Mouse (Mus musculus) megakaryocyte-erythroid progenitor cell, adult 5 weeks (primary cell): ENCODE results near the gene Pdk3. TPM values are rescaled to one million over a fixed set of nuclear protein-coding genes. Genes with fewer than 3 reads are reported as not detected.

Experiments
- polyA plus RNA-seq: library from polyadenylated mRNA; stranded (reverse); fragments of >175 nt; gene quantifications from 2 replicates; pipeline ENCODE4 v1.2.3, GENCODE M21; 2012

The Pdk3 gene
- 11.8 and 12.9 TPM in 2 replicates for polyA plus RNA-seq

GRCm38 (mm10) chrX:93831561-93832336 is at the start of gene Pdk3:
Gene Pdk3, minus strand, starts transcription at chrX:93832201.

Other genes starting within 250 kb of the Pdk3 start
- 3.9 and 4.1 TPM in 2 replicates for gene Pola1, start 200.0 kb downstream of the Pdk3 start, polyA plus RNA-seq
- gene Pcyt1b, start 177.3 kb downstream of the Pdk3 start, polyA plus RNA-seq = 0.94 and 1.4 TPM in 2 replicates
- not detected in 2 replicates for gene AU015836, start 136.5 kb upstream of the Pdk3 start, polyA plus RNA-seq